Mouse (Mus musculus): ENCODE results near the gene Ptprg.

GRCm38 (mm10) chr14:11833678-11834077 is 280.3 kb downstream of the Ptprg start:
- no peak for TF ChIP-seq CTCF (IDR thresholded peaks at IDR 0.05; ENCODE audit: low read depth)
- no peak for TF ChIP-seq EP300 (IDR thresholded peaks at IDR 0.05; ENCODE audit: low read depth)
